Mouse (Mus musculus) 3134 (cell line): ENCODE data around the gene Clpb.
"Not testable (repeated sequence)": the region's sequence is repeated elsewhere in the genome, so short reads cannot be mapped to it uniquely, and the experiment has no call there.

Experiments used
- DNase-seq: peaks from one replicate; pipeline ENCODE4 v3.0.0-alpha.2; 2011; ENCODE audit warnings: low spot score; ENCODE audit not compliant: insufficient read length; ENCODE audit errors: extremely low read depth

The Clpb gene

GRCm38 (mm10) chr7:101663514-101664159 lies at the start of gene Clpb:
Gene Clpb, plus strand, starts transcription at chr7:101663633.
- DNase-seq, result peak; percentile 90

GRCm38 (mm10) chr7:101615406-101615805 lies 48.0 kb upstream of the Clpb start:
- DNase-seq, result no peak

- no peak for DNase-seq
Measured at GRCm38 (mm10) chr7:101616136-101616835, 47.1 kb upstream of the Clpb start.

- DNase-seq, result no peak
Measured at GRCm38 (mm10) chr7:101617438-101618165, 45.8 kb upstream of the Clpb start.

GRCm38 (mm10) chr7:101618273-101618672 lies 45.2 kb upstream of the Clpb start:
- no peak for DNase-seq

- DNase-seq, result no peak
Measured at GRCm38 (mm10) chr7:101620373-101620772, 43.1 kb upstream of the Clpb start.

- peak; percentile 12 for DNase-seq
Measured at GRCm38 (mm10) chr7:101621861-101622260, 41.6 kb upstream of the Clpb start.

GRCm38 (mm10) chr7:101624283-101624682 lies 39.1 kb upstream of the Clpb start:
- DNase-seq, result no peak

- DNase-seq, result not testable (repeated sequence)
Measured at GRCm38 (mm10) chr7:101627166-101627565, 36.3 kb upstream of the Clpb start.

- DNase-seq, result peak; percentile 23
Measured at GRCm38 (mm10) chr7:101628481-101628880, 35.0 kb upstream of the Clpb start.

GRCm38 (mm10) chr7:101633629-101634177 lies 29.7 kb upstream of the Clpb start:
- DNase-seq, result no peak

- no peak for DNase-seq
Measured at GRCm38 (mm10) chr7:101634513-101634912, 28.9 kb upstream of the Clpb start.

- DNase-seq, result no peak
Measured at GRCm38 (mm10) chr7:101636056-101636455, 27.4 kb upstream of the Clpb start.

- DNase-seq, result no peak
Measured at GRCm38 (mm10) chr7:101643879-101644278, 19.6 kb upstream of the Clpb start.

- no peak for DNase-seq
Measured at GRCm38 (mm10) chr7:101649729-101650128, 13.7 kb upstream of the Clpb start.

GRCm38 (mm10) chr7:101650565-101650964 lies 12.9 kb upstream of the Clpb start:
- DNase-seq, result no peak

- DNase-seq, result peak; percentile 61
Measured at GRCm38 (mm10) chr7:101653681-101654209, 9.7 kb upstream of the Clpb start.

GRCm38 (mm10) chr7:101654936-101655335 lies 8.5 kb upstream of the Clpb start:
- no peak for DNase-seq

- DNase-seq, result no peak
Measured at GRCm38 (mm10) chr7:101662006-101662405, 1.4 kb upstream of the Clpb start.

- DNase-seq, result peak; percentile 32
Measured at GRCm38 (mm10) chr7:101666581-101666980, 3.1 kb downstream of the Clpb start.
